Mouse (Mus musculus): ENCODE data around the gene Arid1b. TPM values are rescaled to one million over a fixed set of nuclear protein-coding genes. Genes with fewer than 3 reads are reported as not detected.

Arid1b gene
- polyA plus RNA-seq, 1 experiment from 2014 or later, result 12.9 TPM

DNA sequence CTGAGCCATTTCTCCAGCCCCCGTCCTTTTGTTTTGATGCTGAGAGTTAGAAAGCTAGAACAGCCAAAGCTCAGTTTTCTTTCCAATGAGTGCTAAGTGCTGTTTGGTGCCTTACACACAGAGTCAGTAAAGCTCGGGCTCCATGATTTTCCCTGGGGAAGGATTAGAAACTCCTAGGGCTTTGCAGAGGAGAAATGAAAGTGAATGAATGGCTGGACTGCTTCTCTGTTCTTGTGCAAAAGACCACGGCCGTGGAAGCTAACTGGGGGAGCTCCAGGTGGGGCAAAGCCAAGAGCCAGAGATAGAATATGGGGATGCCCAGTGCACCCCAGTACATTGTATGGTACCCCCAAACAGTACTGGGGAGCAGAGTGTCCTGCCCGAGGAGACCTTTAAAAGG, 10.6 kb downstream of the Arid1b start:
- Histone ChIP-seq H3K27ac (replicated peaks; ENCODE audit: low read depth, low read length) (no peak overlapping the region), H3K9me3 (replicated peaks; ENCODE audit: control insufficient read depth, low read length) (no peaks in the 10 kb centered on the region), H3K4me2 (ENCODE audit: low read depth, low read length) (no peak overlapping the region), H3K4me1 (ENCODE audit: control insufficient read depth, insufficient read depth, low read length) (peaks cover 14% of the 10 kb centered on the region), H3K4me3 (ENCODE audit: low read depth, low read length) (no peak overlapping the region), H3K9ac (replicated peaks; ENCODE audit: low read length) (0 out of 2 replicates have a peak overlapping the region, but pooled peaks have one; percentile 9), H3K27me3 (ENCODE audit: control insufficient read depth, insufficient read depth, low read length) (no peaks in the 10 kb centered on the region), H3K36me3 (replicated peaks; ENCODE audit: control insufficient read depth, insufficient read depth, low read depth, low read length) (no peaks in the 10 kb centered on the region)
- DNase-seq (ENCODE audit: low spot score) (no peak), ATAC-seq (replicated peaks; ENCODE audit: insufficient number of reproducible peaks, low FRiP score, low TSS enrichment, low read depth) (no peak)
- WGBS, result 59% methylated on average over 5 of the region's 5 CpGs

DNA sequence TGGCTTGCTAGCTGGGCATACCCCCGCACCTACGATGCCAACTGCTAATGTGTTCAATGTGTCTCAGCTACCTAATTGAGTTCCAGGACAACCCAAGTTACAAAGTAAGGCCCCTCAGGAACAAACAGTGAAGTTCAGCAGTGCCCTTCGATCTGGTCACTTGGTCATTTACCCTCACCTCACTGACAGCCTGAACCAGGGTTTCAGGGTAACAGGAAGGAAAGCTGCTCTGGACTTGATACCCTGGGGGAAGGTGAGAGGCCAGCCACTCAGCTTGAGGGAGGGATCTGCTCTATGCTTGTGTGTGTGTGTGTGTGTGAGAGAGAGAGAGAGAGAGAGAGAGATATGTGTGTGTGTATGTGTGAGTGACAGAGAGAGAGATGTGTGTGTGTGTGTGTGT, 11.2 kb downstream of the Arid1b start:
- ATAC-seq (replicated peaks; ENCODE audit: insufficient number of reproducible peaks, low FRiP score, low TSS enrichment, low read depth) (no peak), DNase-seq (ENCODE audit: low spot score) (no peak)
- H3K9ac ChIP-seq (replicated peaks; ENCODE audit: low read length), result no peak overlapping the region
- H3K4me2 ChIP-seq (ENCODE audit: low read depth, low read length), result no peak overlapping the region
- H3K27me3 ChIP-seq (ENCODE audit: control insufficient read depth, insufficient read depth, low read length), result no peaks in the 10 kb centered on the region
- no peaks in the 10 kb centered on the region for H3K9me3 ChIP-seq (replicated peaks; ENCODE audit: control insufficient read depth, low read length)
- H3K36me3 ChIP-seq (replicated peaks; ENCODE audit: control insufficient read depth, insufficient read depth, low read depth, low read length), result no peaks in the 10 kb centered on the region
- no peak overlapping the region for H3K27ac ChIP-seq (replicated peaks; ENCODE audit: low read depth, low read length)
- H3K4me3 ChIP-seq (ENCODE audit: low read depth, low read length), result no peak overlapping the region
- WGBS, result 62% methylated on average over 3 of the region's 3 CpGs
- H3K4me1 ChIP-seq (ENCODE audit: control insufficient read depth, insufficient read depth, low read length), result peaks cover 14% of the 10 kb centered on the region

DNA sequence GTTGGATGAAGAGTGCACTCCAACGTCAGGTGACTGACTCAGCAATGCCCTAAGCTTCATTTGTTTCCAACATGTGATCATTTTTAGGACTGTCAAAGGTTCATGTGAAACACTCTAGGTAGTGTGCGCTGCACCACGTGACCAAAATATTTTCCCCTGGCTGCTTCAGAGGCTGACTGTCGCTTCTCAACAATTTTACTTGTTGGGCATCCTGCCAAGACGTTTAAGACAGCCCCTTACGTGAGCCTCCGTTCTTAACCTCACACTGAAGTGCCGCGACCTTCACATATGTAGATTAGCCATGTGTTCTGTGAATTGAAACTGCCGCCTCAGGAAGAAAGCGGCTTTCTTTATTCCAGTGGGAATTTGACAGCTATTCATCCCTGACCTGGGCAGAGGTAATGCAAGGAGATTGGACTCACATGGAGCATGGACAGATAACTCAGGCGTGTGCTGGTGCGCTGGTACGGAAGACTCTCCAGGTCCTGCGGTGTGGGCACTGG, 13.1 kb downstream of the Arid1b start:
- peak; percentile 72 for DNase-seq (ENCODE audit: low spot score)
- WGBS, result 22% methylated on average over 15 of the region's 15 CpGs

DNA sequence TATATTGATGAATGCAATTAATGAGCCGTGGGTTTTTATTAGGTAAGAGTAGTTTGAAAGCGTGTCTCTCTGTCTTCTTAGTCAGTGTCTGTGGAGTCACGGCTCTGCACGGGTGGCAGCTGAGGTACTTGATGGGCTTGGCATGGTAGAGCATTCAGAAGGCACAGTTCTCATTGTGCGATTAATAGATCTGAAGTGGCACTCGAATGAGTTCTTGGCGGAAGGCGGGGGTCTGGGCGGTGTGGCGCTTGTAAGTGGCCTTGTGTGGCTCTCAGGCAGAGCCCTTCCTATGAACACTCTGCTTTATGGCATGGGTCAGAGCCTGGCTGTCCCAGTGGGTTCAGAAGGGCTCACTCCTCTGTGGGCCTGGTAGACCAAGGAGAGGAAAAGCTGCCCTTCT, 14.1 kb downstream of the Arid1b start:
- no peaks in the 10 kb centered on the region for H3K27me3 ChIP-seq (ENCODE audit: control insufficient read depth, insufficient read depth, low read length)
- no peak for DNase-seq (ENCODE audit: low spot score)
- 78% methylated on average over 10 of the region's 10 CpGs for WGBS
- H3K4me1 ChIP-seq (ENCODE audit: control insufficient read depth, insufficient read depth, low read length), result peaks cover 10% of the 10 kb centered on the region
- H3K36me3 ChIP-seq (replicated peaks; ENCODE audit: control insufficient read depth, insufficient read depth, low read depth, low read length), result no peaks in the 10 kb centered on the region
- no peak overlapping the region for H3K9ac ChIP-seq (replicated peaks; ENCODE audit: low read length)
- no peaks in the 10 kb centered on the region for H3K9me3 ChIP-seq (replicated peaks; ENCODE audit: control insufficient read depth, low read length)
- no peak overlapping the region for H3K4me2 ChIP-seq (ENCODE audit: low read depth, low read length)
- ATAC-seq (replicated peaks; ENCODE audit: insufficient number of reproducible peaks, low FRiP score, low TSS enrichment, low read depth), result 0 out of 2 replicates have a peak, but pooled peaks have one; percentile 41
- H3K4me3 ChIP-seq (ENCODE audit: low read depth, low read length), result no peak overlapping the region
- no peak overlapping the region for H3K27ac ChIP-seq (replicated peaks; ENCODE audit: low read depth, low read length)

More for the DNA sequence above, 13.1 kb downstream of the Arid1b start:
- no peak overlapping the region for H3K4me3 ChIP-seq (ENCODE audit: low read depth, low read length)
- ATAC-seq (replicated peaks; ENCODE audit: insufficient number of reproducible peaks, low FRiP score, low TSS enrichment, low read depth), result 0 out of 2 replicates have a peak, but pooled peaks have one; percentile 51
- H3K4me1 ChIP-seq (ENCODE audit: control insufficient read depth, insufficient read depth, low read length), result peaks cover 10% of the 10 kb centered on the region
- H3K27ac ChIP-seq (replicated peaks; ENCODE audit: low read depth, low read length), result 0 out of 2 replicates have a peak overlapping the region, but pooled peaks have one; percentile 13
- no peaks in the 10 kb centered on the region for H3K9me3 ChIP-seq (replicated peaks; ENCODE audit: control insufficient read depth, low read length)
- H3K4me2 ChIP-seq (ENCODE audit: low read depth, low read length), result no peak overlapping the region; the same call in 1 of the 2 replicates
- no peak overlapping the region for H3K9ac ChIP-seq (replicated peaks; ENCODE audit: low read length)
- H3K27me3 ChIP-seq (ENCODE audit: control insufficient read depth, insufficient read depth, low read length), result no peaks in the 10 kb centered on the region
- H3K36me3 ChIP-seq (replicated peaks; ENCODE audit: control insufficient read depth, insufficient read depth, low read depth, low read length), result no peaks in the 10 kb centered on the region

DNA sequence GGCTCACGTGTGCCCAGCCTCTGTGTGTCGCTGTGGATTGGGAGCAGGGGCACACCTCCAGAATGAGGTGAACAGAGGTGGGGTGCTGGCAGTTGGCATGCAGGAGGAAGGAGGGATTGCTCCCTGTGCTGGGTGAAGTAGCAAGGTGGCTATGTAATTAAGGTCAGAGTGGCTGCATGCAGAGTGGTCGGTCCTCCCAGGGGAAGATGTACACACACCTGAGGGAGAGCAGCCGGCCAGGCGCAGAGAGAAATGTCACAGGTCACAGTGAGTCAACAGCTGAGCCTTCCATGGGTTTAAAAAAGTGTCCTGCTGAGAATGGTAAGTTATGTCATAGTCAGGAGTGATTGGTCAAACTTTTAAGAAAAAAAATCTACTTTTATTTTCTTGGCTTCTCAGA, 14.6 kb downstream of the Arid1b start:
- Histone ChIP-seq H3K4me2 (ENCODE audit: low read depth, low read length) (no peak overlapping the region), H3K4me1 (ENCODE audit: control insufficient read depth, insufficient read depth, low read length) (peaks cover 10% of the 10 kb centered on the region), H3K27me3 (ENCODE audit: control insufficient read depth, insufficient read depth, low read length) (no peaks in the 10 kb centered on the region), H3K4me3 (ENCODE audit: low read depth, low read length) (no peak overlapping the region), H3K9ac (replicated peaks; ENCODE audit: low read length) (no peak overlapping the region), H3K27ac (replicated peaks; ENCODE audit: low read depth, low read length) (no peak overlapping the region), H3K9me3 (replicated peaks; ENCODE audit: control insufficient read depth, low read length) (no peaks in the 10 kb centered on the region), H3K36me3 (replicated peaks; ENCODE audit: control insufficient read depth, insufficient read depth, low read depth, low read length) (no peaks in the 10 kb centered on the region)
- 57% methylated on average over 5 of the region's 5 CpGs for WGBS
- no peak for ATAC-seq (replicated peaks; ENCODE audit: insufficient number of reproducible peaks, low FRiP score, low TSS enrichment, low read depth)
- no peak for DNase-seq (ENCODE audit: low spot score)

DNA sequence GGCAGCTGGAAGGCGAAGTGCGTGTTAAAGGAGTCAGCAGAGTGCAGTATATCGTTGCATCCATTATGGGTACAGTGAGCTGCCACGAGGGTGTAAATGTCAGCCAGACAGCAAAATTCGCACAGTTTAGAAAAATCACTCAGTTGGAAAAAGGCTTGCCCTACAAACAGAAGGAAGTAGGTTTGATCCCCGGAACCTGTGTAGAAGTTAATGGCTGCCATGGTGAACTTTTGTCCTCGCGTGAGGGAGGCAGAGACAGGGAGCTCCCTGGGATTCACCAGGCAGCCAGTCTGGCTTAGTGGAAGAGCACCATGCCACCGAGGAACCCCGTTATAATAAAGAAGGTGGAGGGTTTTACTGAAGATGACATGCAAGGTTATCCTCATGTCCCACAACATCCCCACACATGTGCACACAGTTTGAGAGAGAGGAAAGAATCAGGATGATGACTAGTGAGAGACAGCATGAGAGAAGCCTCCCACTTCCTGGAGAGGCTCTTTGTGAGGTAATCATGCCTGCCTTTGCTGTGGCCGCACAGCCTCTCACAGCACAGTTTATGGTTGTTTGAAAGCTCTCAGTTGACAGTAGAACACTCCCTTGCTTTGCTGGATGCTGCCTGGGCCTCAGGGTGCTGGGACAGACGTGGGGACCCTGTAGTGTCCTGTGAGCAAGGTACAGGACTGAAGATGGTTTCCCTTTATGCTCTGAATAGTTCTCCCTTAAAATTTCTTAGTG, 15.6 kb downstream of the Arid1b start:
- 82% methylated on average over 12 of the region's 12 CpGs for WGBS
- H3K9me3 ChIP-seq (replicated peaks; ENCODE audit: control insufficient read depth, low read length), result no peaks in the 10 kb centered on the region
- no peak overlapping the region for H3K4me2 ChIP-seq (ENCODE audit: low read depth, low read length)
- no peaks in the 10 kb centered on the region for H3K27me3 ChIP-seq (ENCODE audit: control insufficient read depth, insufficient read depth, low read length)
- H3K36me3 ChIP-seq (replicated peaks; ENCODE audit: control insufficient read depth, insufficient read depth, low read depth, low read length), result no peaks in the 10 kb centered on the region
- DNase-seq (ENCODE audit: low spot score) (no peak), ATAC-seq (replicated peaks; ENCODE audit: insufficient number of reproducible peaks, low FRiP score, low TSS enrichment, low read depth) (no peak)
- H3K4me1 ChIP-seq (ENCODE audit: control insufficient read depth, insufficient read depth, low read length), result peaks cover 6% of the 10 kb centered on the region; the same call in 1 of the 2 replicates
- H3K4me3 ChIP-seq (ENCODE audit: low read depth, low read length), result no peak overlapping the region
- no peak overlapping the region for H3K27ac ChIP-seq (replicated peaks; ENCODE audit: low read depth, low read length)
- no peak overlapping the region for H3K9ac ChIP-seq (replicated peaks; ENCODE audit: low read length)

DNA sequence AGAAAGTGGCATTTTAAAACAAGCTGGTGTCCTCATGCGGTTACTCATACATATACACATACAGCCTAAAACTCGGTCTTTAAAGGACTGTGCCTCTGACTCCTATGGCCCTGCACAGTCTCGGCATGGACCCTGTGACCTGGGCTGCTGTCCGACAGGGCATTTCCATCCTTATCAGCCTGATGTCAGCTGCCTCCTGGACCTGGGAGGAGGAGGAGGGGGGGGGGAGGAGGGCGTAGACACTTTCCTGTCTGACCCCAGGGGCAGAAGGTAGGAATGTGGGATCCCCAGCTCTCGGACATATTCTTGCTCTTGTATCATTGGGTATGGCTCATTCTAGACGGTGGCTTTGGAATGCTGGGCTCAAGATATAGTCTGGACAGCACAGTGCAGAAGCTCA, 16.6 kb downstream of the Arid1b start:
- Histone ChIP-seq H3K4me1 (ENCODE audit: control insufficient read depth, insufficient read depth, low read length) (peaks cover 6% of the 10 kb centered on the region; the same call in 1 of the 2 replicates), H3K36me3 (replicated peaks; ENCODE audit: control insufficient read depth, insufficient read depth, low read depth, low read length) (no peaks in the 10 kb centered on the region), H3K27ac (replicated peaks; ENCODE audit: low read depth, low read length) (no peak overlapping the region), H3K4me2 (ENCODE audit: low read depth, low read length) (no peak overlapping the region), H3K9me3 (replicated peaks; ENCODE audit: control insufficient read depth, low read length) (no peaks in the 10 kb centered on the region), H3K9ac (replicated peaks; ENCODE audit: low read length) (no peak overlapping the region), H3K27me3 (ENCODE audit: control insufficient read depth, insufficient read depth, low read length) (no peaks in the 10 kb centered on the region), H3K4me3 (ENCODE audit: low read depth, low read length) (no peak overlapping the region)
- ATAC-seq (replicated peaks; ENCODE audit: insufficient number of reproducible peaks, low FRiP score, low TSS enrichment, low read depth) (no peak), DNase-seq (ENCODE audit: low spot score) (no peak)
- WGBS, result 58% methylated on average over 7 of the region's 7 CpGs

DNA sequence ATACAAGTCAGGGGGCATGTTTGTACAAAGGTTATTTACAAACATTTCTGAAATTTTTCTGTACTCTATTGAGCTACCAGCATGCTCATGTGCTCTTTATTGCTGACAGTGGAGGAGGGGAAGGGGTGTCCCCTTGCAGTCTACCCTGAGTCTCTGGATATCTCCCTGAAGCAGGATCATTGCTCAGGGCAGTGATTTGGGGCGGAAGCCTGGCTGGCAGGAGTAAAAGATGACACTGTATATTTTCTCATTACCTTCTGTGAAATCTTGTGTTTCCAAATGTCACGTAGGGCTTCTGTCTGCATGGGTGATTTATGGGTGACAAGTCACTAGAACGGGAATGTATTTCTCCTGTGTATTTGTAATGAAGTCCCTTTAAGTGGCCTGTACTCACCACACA, 18.0 kb downstream of the Arid1b start:
- 74% methylated on average over 3 of the region's 3 CpGs for WGBS
- DNase-seq (ENCODE audit: low spot score), result no peak
- no peak overlapping the region for H3K4me2 ChIP-seq (ENCODE audit: low read depth, low read length)

More for the DNA sequence above, 18.0 kb downstream of the Arid1b start:
- Histone ChIP-seq H3K9me3 (replicated peaks; ENCODE audit: control insufficient read depth, low read length) (no peaks in the 10 kb centered on the region), H3K4me3 (ENCODE audit: low read depth, low read length) (no peak overlapping the region), H3K27me3 (ENCODE audit: control insufficient read depth, insufficient read depth, low read length) (no peaks in the 10 kb centered on the region), H3K9ac (replicated peaks; ENCODE audit: low read length) (no peak overlapping the region), H3K27ac (replicated peaks; ENCODE audit: low read depth, low read length) (no peak overlapping the region), H3K36me3 (replicated peaks; ENCODE audit: control insufficient read depth, insufficient read depth, low read depth, low read length) (no peaks in the 10 kb centered on the region), H3K4me1 (ENCODE audit: control insufficient read depth, insufficient read depth, low read length) (peaks cover 3% of the 10 kb centered on the region; the same call in 1 of the 2 replicates)
- ATAC-seq (replicated peaks; ENCODE audit: insufficient number of reproducible peaks, low FRiP score, low TSS enrichment, low read depth), result no peak
